Mouse (Mus musculus): ENCODE results near the gene Snrnp200.

- TF ChIP-seq GATA1 (IDR thresholded peaks at IDR 0.05; ENCODE audit: low read length) (no peak), TAL1 (IDR thresholded peaks at IDR 0.05; ENCODE audit: low read length) (no peak)
These were observed 47.1 kb downstream of the Snrnp200 start for GRCm38 (mm10) chr2:127255294-127255693.
